Mouse (Mus musculus): Measurements from ENCODE around the gene Sgpp1. TPM values are rescaled to one million over a fixed set of nuclear protein-coding genes. Genes with fewer than 3 reads are reported as not detected.

The Sgpp1 gene
- 15.5 and 15.6 TPM in 2 replicates for polyA plus RNA-seq (2015; fragmentation: Nextera tagmentation; extraction: Ambion mirVana)

GRCm38 (mm10) chr12:75735246-75736200, at the start of gene Sgpp1:
Sgpp1 (minus strand) TSS chr12:75735729.
- under 1% methylated on average over 105 of the region's 105 CpGs for WGBS
- H3K36me3 ChIP-seq, result no peaks in the 10 kb centered on the region
- H3K27me3 ChIP-seq, result no peaks in the 10 kb centered on the region
- peaks cover 20% of the 10 kb centered on the region for H3K4me1 ChIP-seq
- H3K4me2 ChIP-seq, result peak within 1 kb of the TSS; percentile 95
- peak within 1 kb of the TSS; percentile 74 for H3K27ac ChIP-seq
- peak within 1 kb of the TSS; percentile 82 for H3K4me3 ChIP-seq
- H3K9ac ChIP-seq, result peak within 1 kb of the TSS; percentile 87
- ATAC-seq (ENCODE audit: borderline replicate concordance, extremely low read depth, low FRiP score, low TSS enrichment), result peak; percentile 89
- H3K9me3 ChIP-seq, result no peaks in the 10 kb centered on the region

DNA sequence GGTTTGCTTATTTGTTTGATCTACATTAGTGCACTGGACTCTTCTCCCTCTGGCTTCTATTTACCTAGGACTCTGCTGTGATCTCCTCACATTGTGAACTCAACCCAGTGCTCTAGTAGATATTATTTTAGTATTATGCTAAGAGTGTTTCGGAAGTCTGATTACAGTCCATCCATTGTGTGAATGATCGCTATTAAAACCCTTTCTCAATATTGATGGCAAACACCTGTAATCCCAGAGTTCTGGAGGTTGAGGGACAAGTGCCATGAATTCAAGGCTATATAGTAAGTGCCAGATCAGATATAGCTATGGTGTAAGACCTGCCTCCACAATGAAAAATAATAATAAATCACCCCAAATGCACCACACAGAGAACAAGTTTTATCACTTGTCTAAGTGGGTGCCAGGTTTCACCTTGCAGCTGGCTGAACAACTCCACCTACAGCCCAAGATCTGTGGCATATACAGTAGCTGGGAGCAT, 48.8 kb upstream of the Sgpp1 start:
- no peak overlapping the region for H3K4me3 ChIP-seq
- 87% methylated on average over 2 of the region's 2 CpGs for WGBS

GRCm38 (mm10) chr12:75781995-75782394, 46.5 kb upstream of the Sgpp1 start:
- H3K4me2 ChIP-seq, result no peak overlapping the region
- 72% methylated on average over 7 of the region's 7 CpGs for WGBS
- H3K27me3 ChIP-seq, result no peaks in the 10 kb centered on the region
- H3K9ac ChIP-seq, result no peak overlapping the region
- H3K4me1 ChIP-seq, result no peaks in the 10 kb centered on the region
- no peak for ATAC-seq (ENCODE audit: borderline replicate concordance, extremely low read depth, low FRiP score, low TSS enrichment)
- H3K4me3 ChIP-seq, result no peak overlapping the region
- H3K27ac ChIP-seq, result no peak overlapping the region
- no peaks in the 10 kb centered on the region for H3K36me3 ChIP-seq
- no peaks in the 10 kb centered on the region for H3K9me3 ChIP-seq

More for the DNA sequence above, 48.8 kb upstream of the Sgpp1 start:
- Histone ChIP-seq H3K27me3 (no peaks in the 10 kb centered on the region), H3K4me2 (no peak overlapping the region), H3K9ac (no peak overlapping the region), H3K9me3 (no peaks in the 10 kb centered on the region), H3K27ac (no peak overlapping the region), H3K36me3 (no peaks in the 10 kb centered on the region), H3K4me1 (no peaks in the 10 kb centered on the region)
- ATAC-seq (ENCODE audit: borderline replicate concordance, extremely low read depth, low FRiP score, low TSS enrichment), result no peak

GRCm38 (mm10) chr12:75781445-75781844, 45.9 kb upstream of the Sgpp1 start:
- no peaks in the 10 kb centered on the region for H3K27me3 ChIP-seq
- no peak overlapping the region for H3K9ac ChIP-seq
- H3K4me2 ChIP-seq, result no peak overlapping the region
- H3K4me1 ChIP-seq, result no peaks in the 10 kb centered on the region
- no peaks in the 10 kb centered on the region for H3K9me3 ChIP-seq
- no peaks in the 10 kb centered on the region for H3K36me3 ChIP-seq
- H3K27ac ChIP-seq, result no peak overlapping the region
- ATAC-seq (ENCODE audit: borderline replicate concordance, extremely low read depth, low FRiP score, low TSS enrichment), result no peak
- no peak overlapping the region for H3K4me3 ChIP-seq

- 22% methylated on average over 3 of the region's 3 CpGs for WGBS
- H3K27me3 ChIP-seq, result no peaks in the 10 kb centered on the region
- no peak overlapping the region for H3K4me2 ChIP-seq
- H3K9me3 ChIP-seq, result no peaks in the 10 kb centered on the region
- H3K36me3 ChIP-seq, result no peaks in the 10 kb centered on the region
- ATAC-seq (ENCODE audit: borderline replicate concordance, extremely low read depth, low FRiP score, low TSS enrichment), result no peak
- no peak overlapping the region for H3K9ac ChIP-seq
- no peaks in the 10 kb centered on the region for H3K4me1 ChIP-seq
- no peak overlapping the region for H3K4me3 ChIP-seq
- H3K27ac ChIP-seq, result no peak overlapping the region
Observed at GRCm38 (mm10) chr12:75772424-75773034, 37.0 kb upstream of the Sgpp1 start.

DNA sequence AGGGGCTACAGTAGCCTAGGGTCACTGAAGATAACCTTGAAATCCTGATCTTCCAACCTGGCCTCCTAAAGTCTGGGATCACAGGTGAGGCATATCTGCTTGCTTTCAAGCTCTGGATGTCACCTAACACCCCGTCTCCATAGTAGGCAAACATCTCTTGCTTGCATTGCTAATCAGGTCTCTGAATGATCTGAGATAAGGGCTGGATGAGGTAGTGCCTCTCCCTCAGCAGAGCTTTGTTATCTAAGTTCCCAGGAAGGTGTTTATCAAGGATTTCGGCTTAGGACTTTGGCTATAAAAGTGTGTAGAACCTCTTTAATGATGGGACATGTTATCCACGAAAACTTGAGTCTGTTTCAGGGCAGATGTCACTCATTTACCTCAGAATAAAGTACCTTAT, 35.9 kb upstream of the Sgpp1 start:
- no peak overlapping the region for H3K4me3 ChIP-seq
- H3K36me3 ChIP-seq, result no peaks in the 10 kb centered on the region
- no peaks in the 10 kb centered on the region for H3K4me1 ChIP-seq
- H3K4me2 ChIP-seq, result no peak overlapping the region
- H3K27ac ChIP-seq, result no peak overlapping the region
- no peak overlapping the region for H3K9ac ChIP-seq
- ATAC-seq (ENCODE audit: borderline replicate concordance, extremely low read depth, low FRiP score, low TSS enrichment), result no peak
- WGBS, result 18% methylated on average over 3 of the region's 3 CpGs
- H3K9me3 ChIP-seq, result no peaks in the 10 kb centered on the region
- H3K27me3 ChIP-seq, result no peaks in the 10 kb centered on the region

DNA sequence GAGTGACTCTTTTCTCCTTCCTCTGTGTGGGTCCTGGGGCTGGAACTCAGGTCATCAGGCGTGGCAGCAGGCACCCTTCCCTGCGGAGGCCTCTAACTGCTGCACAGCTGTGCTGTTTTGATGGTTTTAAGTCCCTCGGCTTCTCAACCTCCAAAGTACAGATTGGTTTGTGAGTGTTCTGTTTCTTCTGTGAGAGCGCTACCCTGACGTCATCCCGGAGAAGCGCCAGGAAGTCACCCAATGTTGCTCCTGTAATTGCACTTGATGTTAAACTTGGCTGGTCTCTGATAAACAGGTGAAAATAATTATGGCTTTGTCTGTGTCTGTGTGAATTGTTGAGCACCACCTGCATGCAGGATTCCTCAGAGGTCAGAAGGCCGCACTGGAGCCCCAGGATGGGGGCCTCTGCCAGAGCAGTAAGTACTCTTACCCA, 31.4 kb upstream of the Sgpp1 start:
- Histone ChIP-seq H3K9me3 (no peaks in the 10 kb centered on the region), H3K36me3 (no peaks in the 10 kb centered on the region), H3K27ac (no peak overlapping the region), H3K4me2 (no peak overlapping the region), H3K27me3 (no peaks in the 10 kb centered on the region), H3K9ac (no peak overlapping the region), H3K4me3 (no peak overlapping the region), H3K4me1 (0 out of 2 replicates have a peak, but pooled peaks cover 5% of the 10 kb centered on the region)
- 50% methylated on average over 8 of the region's 8 CpGs for WGBS
- no peak; the same call in 1 of the 2 replicates for ATAC-seq (ENCODE audit: borderline replicate concordance, extremely low read depth, low FRiP score, low TSS enrichment)

- Histone ChIP-seq H3K4me2 (peak overlapping the region; percentile 26; the same call in 1 of the 2 replicates), H3K9me3 (no peaks in the 10 kb centered on the region), H3K4me3 (no peak overlapping the region), H3K36me3 (no peaks in the 10 kb centered on the region), H3K4me1 (0 out of 2 replicates have a peak, but pooled peaks cover 5% of the 10 kb centered on the region), H3K27me3 (no peaks in the 10 kb centered on the region), H3K27ac (no peak overlapping the region), H3K9ac (no peak overlapping the region)
- 45% methylated on average over 6 of the region's 6 CpGs for WGBS
- ATAC-seq (ENCODE audit: borderline replicate concordance, extremely low read depth, low FRiP score, low TSS enrichment), result no peak
Observed at GRCm38 (mm10) chr12:75766395-75766794, 30.9 kb upstream of the Sgpp1 start.

GRCm38 (mm10) chr12:75765751-75766150, 30.2 kb upstream of the Sgpp1 start:
- WGBS, result 40% methylated on average over 3 of the region's 3 CpGs
- Histone ChIP-seq H3K36me3 (no peaks in the 10 kb centered on the region), H3K4me2 (peak overlapping the region; percentile 26; the same call in 1 of the 2 replicates), H3K9ac (no peak overlapping the region), H3K27ac (0 out of 2 replicates have a peak overlapping the region, but pooled peaks have one; percentile 47), H3K4me3 (no peak overlapping the region), H3K9me3 (no peaks in the 10 kb centered on the region), H3K4me1 (0 out of 2 replicates have a peak, but pooled peaks cover 5% of the 10 kb centered on the region), H3K27me3 (no peaks in the 10 kb centered on the region)
- no peak for ATAC-seq (ENCODE audit: borderline replicate concordance, extremely low read depth, low FRiP score, low TSS enrichment)

DNA sequence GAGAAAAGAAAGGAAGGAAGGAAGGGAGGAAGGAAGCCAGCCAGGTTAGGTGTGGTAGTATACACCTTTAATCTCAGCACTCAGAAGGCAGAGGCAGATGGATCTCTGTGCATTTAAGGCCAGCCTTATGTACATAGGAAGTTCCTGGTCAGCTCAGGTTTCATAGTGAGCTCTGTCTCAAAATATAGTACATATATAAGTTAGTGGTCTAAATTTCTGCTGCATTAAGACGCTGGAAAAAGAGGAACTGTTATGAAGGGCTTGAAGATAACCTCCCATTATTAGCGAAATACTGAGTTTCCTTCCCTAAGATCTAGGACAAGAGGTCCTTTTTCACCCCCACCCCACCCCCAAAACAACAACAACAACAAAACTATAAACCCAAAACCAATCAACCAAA, 20.9 kb upstream of the Sgpp1 start:
- Histone ChIP-seq H3K4me3 (no peak overlapping the region), H3K36me3 (no peaks in the 10 kb centered on the region), H3K4me1 (0 out of 2 replicates have a peak, but pooled peaks cover 5% of the 10 kb centered on the region), H3K4me2 (no peak overlapping the region), H3K27ac (no peak overlapping the region), H3K27me3 (no peaks in the 10 kb centered on the region), H3K9ac (no peak overlapping the region), H3K9me3 (no peaks in the 10 kb centered on the region)
- 82% methylated on average over 2 of the region's 2 CpGs for WGBS
- no peak for ATAC-seq (ENCODE audit: borderline replicate concordance, extremely low read depth, low FRiP score, low TSS enrichment)

GRCm38 (mm10) chr12:75753730-75754129, 18.2 kb upstream of the Sgpp1 start:
- Histone ChIP-seq H3K4me2 (no peak overlapping the region), H3K27me3 (no peaks in the 10 kb centered on the region), H3K9me3 (no peaks in the 10 kb centered on the region), H3K36me3 (no peaks in the 10 kb centered on the region), H3K4me1 (no peaks in the 10 kb centered on the region), H3K4me3 (no peak overlapping the region), H3K27ac (no peak overlapping the region), H3K9ac (no peak overlapping the region)
- no peak for ATAC-seq (ENCODE audit: borderline replicate concordance, extremely low read depth, low FRiP score, low TSS enrichment)
- WGBS, result 75% methylated on average over 8 of the region's 8 CpGs

DNA sequence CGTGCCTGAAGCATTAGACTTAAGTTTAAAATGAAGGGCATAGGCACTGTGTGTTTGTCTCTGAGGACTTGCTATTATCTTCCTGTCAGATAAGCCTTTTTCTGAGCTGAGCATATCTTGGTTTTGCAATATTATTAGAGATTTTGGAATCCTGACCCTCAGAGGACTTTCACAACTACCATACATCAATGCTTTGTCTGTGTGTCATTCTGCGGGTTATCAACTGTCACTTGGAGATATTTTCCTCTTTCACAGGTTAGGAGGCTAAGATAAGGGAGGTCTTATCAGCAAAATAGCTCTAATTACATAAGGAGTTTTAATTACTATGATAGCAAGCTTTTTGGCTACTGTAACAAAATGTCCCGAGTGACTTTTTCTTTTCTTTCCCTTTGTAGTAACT, 16.5 kb upstream of the Sgpp1 start:
- Histone ChIP-seq H3K27me3 (no peaks in the 10 kb centered on the region), H3K4me2 (no peak overlapping the region), H3K9ac (no peak overlapping the region), H3K36me3 (no peaks in the 10 kb centered on the region), H3K27ac (no peak overlapping the region), H3K4me1 (no peaks in the 10 kb centered on the region), H3K4me3 (no peak overlapping the region), H3K9me3 (no peaks in the 10 kb centered on the region)
- no peak for ATAC-seq (ENCODE audit: borderline replicate concordance, extremely low read depth, low FRiP score, low TSS enrichment)
- 48% methylated on average over 3 of the region's 3 CpGs for WGBS

All from lung, embryonic 15.5 days (tissue).